Mouse (Mus musculus): ENCODE measurements around the gene Cdk5rap3. TPM values are rescaled to one million over a fixed set of nuclear protein-coding genes. Genes with fewer than 3 reads are reported as not detected.
A peak's percentile ranks its signal among the peaks of the same experiment; 100 is the strongest.

Gene Cdk5rap3
- total RNA-seq, 2 experiments from 2014 or later = 28.6 to 30.0 TPM

DNA sequence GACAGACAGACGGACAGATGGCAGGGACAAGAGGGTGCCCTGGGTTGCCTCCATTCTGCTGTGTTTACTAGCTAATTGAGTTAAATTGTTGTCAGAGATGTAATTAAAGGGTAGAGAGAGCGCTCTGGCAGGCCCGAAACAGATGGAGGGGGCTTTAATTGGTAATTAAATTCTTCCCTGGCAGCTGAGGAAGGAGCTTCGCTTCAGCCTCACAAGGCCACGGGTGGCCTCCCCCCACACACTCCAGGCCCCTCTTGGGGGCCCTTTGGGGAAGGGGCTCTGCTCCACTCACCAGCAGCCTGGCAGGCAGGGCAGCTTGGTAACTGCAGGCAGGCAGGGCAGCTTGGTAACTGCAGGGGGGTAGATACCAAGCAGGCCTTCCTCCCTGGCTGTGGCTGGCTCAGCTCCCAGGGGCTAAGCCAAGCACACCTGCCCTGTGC lies 30.4 kb downstream of the Cdk5rap3 start:
- intact Hi-C loops (cut with DNase I) = no loop called here

GRCm38 (mm10) chr11:96880296-96880695 lies 36.0 kb downstream of the Cdk5rap3 start:
- Histone ChIP-seq H3K27ac (no peak overlapping the region), H3K4me3 (no peak overlapping the region)
- TF ChIP-seq CTCF (IDR thresholded peaks at IDR 0.05) = no peak
- intact Hi-C loops (cut with DNase I) = no loop called here
- DNase-seq (ENCODE audit: extremely low spot score in 1 of 2, low spot score in 2 of 2) = no peak

More for the DNA sequence above, 30.4 kb downstream of the Cdk5rap3 start:
- H3K27ac ChIP-seq = no peak overlapping the region; the same call in 1 of the 2 replicates
- DNase-seq (ENCODE audit: extremely low spot score in 1 of 2, low spot score in 2 of 2) = no peak
- no peak overlapping the region for H3K4me3 ChIP-seq
- no peak for TF ChIP-seq CTCF (IDR thresholded peaks at IDR 0.05)

- no peak for TF ChIP-seq CTCF (IDR thresholded peaks at IDR 0.05)
- DNase-seq (ENCODE audit: extremely low spot score in 1 of 2, low spot score in 2 of 2) = no peak
- intact Hi-C loops (cut with DNase I) = no loop called here
- Histone ChIP-seq H3K27ac (no peak overlapping the region), H3K4me3 (no peak overlapping the region)
Measured at GRCm38 (mm10) chr11:96879359-96879758, 36.9 kb downstream of the Cdk5rap3 start.

DNA sequence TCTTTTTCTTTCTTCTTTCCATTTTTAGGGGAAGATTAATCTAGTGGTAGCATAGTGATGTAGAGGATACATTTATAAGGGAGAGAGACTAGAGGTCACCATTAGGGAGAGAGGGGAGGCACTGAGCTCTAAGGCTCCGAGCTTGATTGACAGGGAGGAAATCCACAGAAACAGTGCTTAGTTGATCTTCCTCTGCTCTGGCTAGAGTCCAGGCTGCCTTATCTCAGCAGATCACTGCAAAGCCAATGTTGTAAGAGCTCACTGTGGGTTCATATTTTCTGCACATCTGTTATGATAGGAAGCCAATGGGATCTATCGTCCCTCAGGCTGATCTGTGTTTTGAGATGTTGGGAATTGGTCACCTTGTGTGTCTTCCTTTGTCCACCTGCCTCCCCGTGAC lies 37.6 kb downstream of the Cdk5rap3 start:
- no peak overlapping the region for H3K27ac ChIP-seq
- no peak overlapping the region for H3K4me3 ChIP-seq
- no peak for DNase-seq (ENCODE audit: extremely low spot score in 1 of 2, low spot score in 2 of 2)
- TF ChIP-seq CTCF (IDR thresholded peaks at IDR 0.05) = no peak
- intact Hi-C loops (cut with DNase I) = no loop called here

GRCm38 (mm10) chr11:96877071-96877470 lies 39.2 kb downstream of the Cdk5rap3 start:
- intact Hi-C loops (cut with DNase I) = no loop called here
- no peak overlapping the region; the same call in 1 of the 2 replicates for H3K27ac ChIP-seq
- H3K4me3 ChIP-seq = no peak overlapping the region
- no peak for DNase-seq (ENCODE audit: extremely low spot score in 1 of 2, low spot score in 2 of 2)
- TF ChIP-seq CTCF (IDR thresholded peaks at IDR 0.05) = no peak

DNA sequence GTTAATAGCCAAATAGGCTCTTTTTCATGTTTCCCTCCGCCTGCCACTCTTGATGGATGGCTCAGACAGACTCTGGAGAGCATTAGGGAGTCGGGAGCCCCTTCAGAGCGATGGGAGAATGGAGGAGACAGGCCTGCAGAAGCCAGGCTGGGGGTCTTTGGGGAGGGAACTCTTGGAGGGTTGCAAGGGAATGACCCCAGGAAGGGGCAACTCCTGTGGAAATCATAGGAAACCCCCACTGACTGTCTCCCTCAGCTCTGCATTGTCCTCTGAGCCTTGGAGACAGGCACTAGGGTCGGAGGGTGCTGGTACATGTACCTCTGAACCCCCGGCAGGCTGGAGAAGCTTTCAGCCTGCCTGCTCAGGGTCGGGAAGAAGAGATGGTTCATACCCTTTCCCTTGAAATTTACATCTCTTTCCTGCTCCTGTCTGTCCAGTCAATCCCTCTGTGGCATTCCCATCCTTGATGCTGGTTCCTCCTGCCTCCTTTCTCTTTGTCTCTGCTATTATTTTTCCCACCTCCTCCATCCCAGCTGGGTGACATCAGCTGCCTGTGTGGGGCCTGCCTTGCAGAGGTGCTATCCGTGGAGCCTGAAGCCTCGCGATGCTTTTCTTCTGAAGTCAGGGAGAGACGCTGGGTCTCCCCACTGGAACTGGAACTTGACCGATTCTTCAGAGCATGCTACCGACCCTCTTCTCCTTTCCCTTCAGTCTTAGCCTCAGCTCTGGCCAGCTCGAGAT lies 39.8 kb downstream of the Cdk5rap3 start:
- no peak for TF ChIP-seq CTCF (IDR thresholded peaks at IDR 0.05)
- DNase-seq (ENCODE audit: extremely low spot score in 1 of 2, low spot score in 2 of 2) = no peak
- peak overlapping the region; percentile 53 for H3K27ac ChIP-seq
- no peak overlapping the region for H3K4me3 ChIP-seq
- intact Hi-C loops (cut with DNase I) = no loop called here

GRCm38 (mm10) chr11:96875745-96876144 lies 40.6 kb downstream of the Cdk5rap3 start:
- DNase-seq (ENCODE audit: extremely low spot score in 1 of 2, low spot score in 2 of 2) = peak; percentile 89
- TF ChIP-seq CTCF (IDR thresholded peaks at IDR 0.05) = no peak
- no peak overlapping the region for H3K27ac ChIP-seq
- intact Hi-C loops (cut with DNase I) = no loop called here
- peak overlapping the region; percentile 44 for H3K4me3 ChIP-seq

- TF ChIP-seq CTCF (IDR thresholded peaks at IDR 0.05) = no peak
- intact Hi-C loops (cut with DNase I) = no loop called here
- Histone ChIP-seq H3K4me3 (peak overlapping the region; percentile 44), H3K27ac (no peak overlapping the region)
- no peak for DNase-seq (ENCODE audit: extremely low spot score in 1 of 2, low spot score in 2 of 2)
Measured at GRCm38 (mm10) chr11:96875270-96875669, 41.0 kb downstream of the Cdk5rap3 start.

DNA sequence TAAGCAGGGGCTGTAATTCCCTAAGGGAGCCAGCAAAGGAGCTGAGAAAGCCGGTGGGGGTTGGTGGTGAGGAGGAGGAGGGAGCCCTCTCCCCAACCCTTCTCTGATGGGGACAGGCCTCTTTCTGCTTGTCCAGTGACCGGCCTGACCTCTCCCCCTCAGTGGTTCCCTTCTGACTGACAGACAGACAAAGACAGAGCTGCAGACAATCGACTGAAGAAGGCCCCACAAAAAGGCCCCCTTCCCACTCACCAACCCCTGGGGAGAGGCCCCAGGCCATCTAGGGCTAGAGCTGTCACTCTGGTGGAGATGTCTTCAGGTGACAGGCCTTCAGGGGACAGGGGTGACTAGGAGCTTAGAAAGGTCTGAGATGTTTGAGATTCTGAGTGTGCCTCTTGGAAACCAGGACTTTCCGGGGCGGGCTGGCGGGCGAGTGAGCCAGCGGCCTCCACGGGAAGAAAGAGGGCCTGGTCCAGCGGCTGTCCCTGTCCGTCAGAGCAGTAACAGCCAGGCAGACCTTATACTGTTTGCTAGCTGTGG lies 42.6 kb downstream of the Cdk5rap3 start:
- intact Hi-C loops (cut with DNase I) = no loop called here
- TF ChIP-seq CTCF (IDR thresholded peaks at IDR 0.05) = no peak
- H3K4me3 ChIP-seq = no peak overlapping the region
- DNase-seq (ENCODE audit: extremely low spot score in 1 of 2, low spot score in 2 of 2) = no peak
- H3K27ac ChIP-seq = peak overlapping the region; percentile 61

DNA sequence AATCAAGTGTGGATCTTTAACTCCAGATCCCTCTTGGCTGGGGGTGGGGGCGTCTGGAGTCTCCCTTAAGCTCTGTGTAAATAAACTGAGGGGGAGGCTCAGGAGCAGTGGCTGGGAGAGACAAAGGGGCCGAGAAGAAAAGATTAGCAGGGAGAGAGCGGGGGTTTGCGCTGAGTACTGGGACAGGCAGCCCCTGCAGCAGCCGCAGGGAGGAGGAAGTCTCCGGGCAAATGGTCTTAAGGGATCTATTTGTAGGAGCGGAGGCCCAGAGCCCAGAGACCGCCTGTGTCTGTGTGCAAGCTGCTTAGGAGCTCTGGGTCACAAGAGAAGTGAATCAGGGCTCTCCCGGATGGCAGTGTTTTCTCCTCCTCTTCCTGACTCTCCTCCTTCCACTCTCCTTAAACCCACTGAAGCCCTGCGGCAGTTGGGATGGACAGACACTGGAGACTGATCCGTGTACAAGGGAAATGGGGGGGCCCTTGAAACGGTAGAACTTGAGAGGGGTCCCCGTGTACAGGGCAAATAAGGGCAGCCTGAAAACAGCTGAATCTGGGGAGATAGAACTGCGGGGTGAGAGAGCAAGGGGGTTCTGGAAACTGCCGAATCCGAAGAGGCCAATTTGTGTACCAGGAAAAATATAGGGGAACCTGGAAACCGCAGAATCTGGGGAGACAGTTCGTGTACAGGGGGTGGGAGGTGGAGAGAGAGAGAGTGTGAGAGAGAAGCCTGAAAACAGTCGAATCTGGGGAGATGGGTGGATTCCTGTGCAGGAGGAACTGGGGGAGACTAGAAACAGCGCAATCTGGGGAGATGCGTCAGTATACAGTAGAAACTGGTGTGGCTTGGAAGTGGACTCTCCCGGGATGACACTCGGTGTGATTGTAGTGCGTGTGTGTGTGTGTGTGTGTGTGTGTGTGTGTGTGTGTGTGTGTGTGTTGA lies 43.6 kb downstream of the Cdk5rap3 start:
- intact Hi-C loops (cut with DNase I) = no loop called here
- DNase-seq (ENCODE audit: extremely low spot score in 1 of 2, low spot score in 2 of 2) = peak in 1 of 2 experiments; percentile 17
- Histone ChIP-seq H3K27ac (peak overlapping the region; percentile 73), H3K4me3 (no peak overlapping the region)
- TF ChIP-seq CTCF (IDR thresholded peaks at IDR 0.05) = no peak

DNA sequence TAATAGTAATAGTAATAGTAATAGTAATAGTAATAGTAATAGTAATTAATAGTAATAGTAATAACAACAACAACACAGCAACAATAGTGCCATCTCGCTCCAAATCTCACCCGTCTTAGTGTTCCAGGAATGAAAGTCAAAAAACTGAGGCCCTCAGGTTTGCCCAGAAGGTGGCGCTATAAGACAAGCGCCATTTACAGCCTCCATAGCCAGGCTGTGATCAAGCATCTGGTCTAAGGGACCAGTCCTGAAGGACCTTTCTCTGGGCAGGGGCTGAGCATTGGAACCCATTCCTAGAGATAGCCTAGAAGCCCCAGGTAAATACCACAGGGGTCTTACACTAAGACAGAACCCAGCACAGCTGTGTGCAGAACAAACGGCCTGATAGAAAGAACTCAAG lies 49.1 kb downstream of the Cdk5rap3 start:
- TF ChIP-seq CTCF (IDR thresholded peaks at IDR 0.05) = peak; percentile 94
- DNase-seq (ENCODE audit: extremely low spot score in 1 of 2, low spot score in 2 of 2) = peak; percentile 60 to 73
- Histone ChIP-seq H3K27ac (no peak overlapping the region), H3K4me3 (no peak overlapping the region)
- intact Hi-C loops (cut with DNase I) = loop anchor here (1.0 to 10.0 kb wide), 3 partner anchors 43 to 722 kb away; no protein-coding TSS in a partner anchor

Data from left cerebral cortex, adult 2 months (tissue).